Mouse (Mus musculus): ENCODE results near the gene Lsm2. TPM values are rescaled to one million over a fixed set of nuclear protein-coding genes. Genes with fewer than 3 reads are reported as not detected.
A peak's percentile ranks its signal among the peaks of the same experiment; 100 is the strongest.
"Not testable (repeated sequence)": the region's sequence is repeated elsewhere in the genome, so short reads cannot be mapped to it uniquely, and the experiment has no call there.

Lsm2 gene
- total RNA-seq (2021): 10 to 100 TPM; 19.4 to 25.0 TPM
- long read RNA-seq, experiment 1, transcript Lsm2-202 (5 exons, 840 nt): major isoform, 8 of 11 reads
- long read RNA-seq, experiment 1, partial matches to known transcripts: 1 of 11 reads
- long read RNA-seq, experiment 1, other reads (novel, unspliced or antisense): 2 of 11 reads
- long read RNA-seq, experiment 2, transcript Lsm2-202 (5 exons, 840 nt): major isoform, 16 of 18 reads
- long read RNA-seq, experiment 2, partial matches to known transcripts: 0 of 18 reads
- long read RNA-seq, experiment 2, other reads (novel, unspliced or antisense): 1 of 18 reads

- DNase-seq (ENCODE audit: low spot score in 2 of 2): peak; percentile 92 to 94
Measured at GRCm38 (mm10) chr17:34981690-34982180, at the start of gene Lsm2. TSS of gene Lsm2 (plus strand) at chr17:34981862.

GRCm38 (mm10) chr17:34932287-34932686 lies 49.4 kb upstream of the Lsm2 start:
- DNase-seq (ENCODE audit: low spot score in 2 of 2): no peak

- no peak for DNase-seq (ENCODE audit: low spot score in 2 of 2)
Measured at GRCm38 (mm10) chr17:34934031-34934430, 47.6 kb upstream of the Lsm2 start.

GRCm38 (mm10) chr17:34934830-34935229 lies 46.8 kb upstream of the Lsm2 start:
- DNase-seq (ENCODE audit: low spot score in 2 of 2): no peak

GRCm38 (mm10) chr17:34937960-34938505 lies 43.6 kb upstream of the Lsm2 start:
- no peak for DNase-seq (ENCODE audit: low spot score in 2 of 2)

- no peak for DNase-seq (ENCODE audit: low spot score in 2 of 2)
Measured at GRCm38 (mm10) chr17:34941344-34942041, 40.2 kb upstream of the Lsm2 start.

GRCm38 (mm10) chr17:34943128-34943815 lies 38.4 kb upstream of the Lsm2 start:
- DNase-seq (ENCODE audit: low spot score in 2 of 2): no peak

GRCm38 (mm10) chr17:34944362-34944761 lies 37.3 kb upstream of the Lsm2 start:
- DNase-seq (ENCODE audit: low spot score in 2 of 2): no peak

GRCm38 (mm10) chr17:34946486-34947140 lies 35.0 kb upstream of the Lsm2 start:
- no peak for DNase-seq (ENCODE audit: low spot score in 2 of 2)

GRCm38 (mm10) chr17:34947606-34948005 lies 34.1 kb upstream of the Lsm2 start:
- DNase-seq (ENCODE audit: low spot score in 2 of 2): no peak

GRCm38 (mm10) chr17:34948721-34949552 lies 32.7 kb upstream of the Lsm2 start:
- DNase-seq (ENCODE audit: low spot score in 2 of 2): not testable (repeated sequence)

- DNase-seq (ENCODE audit: low spot score in 2 of 2): no peak
Measured at GRCm38 (mm10) chr17:34949553-34949969, 32.1 kb upstream of the Lsm2 start.

- no peak for DNase-seq (ENCODE audit: low spot score in 2 of 2)
Measured at GRCm38 (mm10) chr17:34950514-34951455, 30.9 kb upstream of the Lsm2 start.

- DNase-seq (ENCODE audit: low spot score in 2 of 2): no peak
Measured at GRCm38 (mm10) chr17:34951636-34952377, 29.9 kb upstream of the Lsm2 start.

GRCm38 (mm10) chr17:34952378-34953040 lies 29.2 kb upstream of the Lsm2 start:
- DNase-seq (ENCODE audit: low spot score in 2 of 2): peak; percentile 82 to 84

- DNase-seq (ENCODE audit: low spot score in 2 of 2): no peak
Measured at GRCm38 (mm10) chr17:34953258-34953657, 28.4 kb upstream of the Lsm2 start.

- no peak for DNase-seq (ENCODE audit: low spot score in 2 of 2)
Measured at GRCm38 (mm10) chr17:34953904-34954303, 27.8 kb upstream of the Lsm2 start.

GRCm38 (mm10) chr17:34954831-34955230 lies 26.8 kb upstream of the Lsm2 start:
- no peak for DNase-seq (ENCODE audit: low spot score in 2 of 2)
